Comparison of ENCODE assay signal across 9 mouse cellular contexts in the genomic region with DNA sequence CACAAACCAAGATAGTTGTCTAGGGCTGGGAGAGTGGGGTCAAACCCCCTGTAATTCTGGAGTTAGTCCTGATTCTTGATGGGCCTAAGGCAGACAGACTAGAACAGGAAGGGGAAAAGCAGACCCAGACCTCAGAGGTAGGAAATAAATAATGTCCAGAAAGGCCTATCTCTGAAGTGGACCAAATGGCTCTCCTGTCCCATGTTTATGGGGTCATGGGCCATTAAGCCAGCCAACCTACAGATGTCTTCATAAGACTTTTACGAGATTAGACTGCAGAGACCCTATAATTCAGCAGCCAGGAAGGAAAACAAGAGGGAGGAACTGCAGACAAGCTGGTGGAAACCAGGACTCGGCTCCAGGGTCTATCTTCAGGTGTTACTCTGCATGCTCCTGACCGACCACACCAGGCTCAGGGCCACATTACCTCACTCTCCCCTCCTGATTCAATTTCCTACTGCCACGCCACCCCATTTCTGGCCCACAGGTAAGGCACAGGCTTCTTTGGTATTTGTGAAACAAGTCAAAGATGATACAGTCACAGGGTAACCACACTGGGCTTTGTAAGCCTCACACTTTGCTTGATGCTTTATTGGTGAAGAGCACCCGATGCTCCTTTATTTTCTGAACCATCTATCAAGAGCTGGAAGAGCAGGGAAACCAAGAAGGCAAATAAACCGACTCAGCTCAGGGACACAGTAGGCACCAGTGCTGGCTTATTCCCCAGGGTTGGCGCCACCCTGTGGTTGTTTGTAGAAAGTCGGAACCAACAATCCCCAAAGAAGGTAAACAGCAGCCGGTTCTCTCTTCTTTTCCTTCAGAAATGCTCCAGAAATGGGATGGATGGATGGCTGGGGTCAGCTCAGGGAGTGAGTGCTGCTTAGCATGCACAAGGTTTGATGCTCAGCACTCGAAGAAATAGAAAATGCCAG. TPM values are rescaled to one million over a fixed set of nuclear protein-coding genes. Genes with fewer than 3 reads are reported as not detected.
DNase-seq lines count a peak whose midpoint lies in the region; ATAC-seq and TF ChIP-seq lines count a peak whose summit lies in the region.
"Had no signal": no experiment of that assay in that cellular context is flagged by ENCODE, and none has a peak within 500 bp of the region (broad histone marks: within the 10 kb centered on the region; RNA-seq: fewer than 3 reads in every experiment).

No protein-coding gene starts in this region.

- peaks cover 66% of the 10 kb centered on the region for H3K36me3 ChIP-seq in forebrain, embryonic 10.5 days (replicated peaks)
- peaks cover 33% of the 10 kb centered on the region for H3K36me3 ChIP-seq in forebrain, embryonic 15.5 days
- H3K36me3 ChIP-seq in liver, embryonic 11.5 days (ENCODE audit: control insufficient read depth, insufficient read depth, low read length), result peaks cover 6% of the 10 kb centered on the region
- peaks cover 25% of the 10 kb centered on the region for H3K36me3 ChIP-seq in forebrain, postnatal 0 days (ENCODE audit: insufficient read depth)

- no peak overlapping the region for H3K27ac ChIP-seq in forebrain, embryonic 10.5 days
- H3K27ac ChIP-seq in forebrain, embryonic 15.5 days (replicated peaks), result no peak overlapping the region
- no peak overlapping the region for H3K27ac ChIP-seq in liver, embryonic 11.5 days (ENCODE audit: low read depth, low read length)
- H3K27ac ChIP-seq in forebrain, postnatal 0 days (ENCODE audit: low read depth, low read length), result no peak overlapping the region

- H3K9ac ChIP-seq in forebrain, embryonic 15.5 days (replicated peaks), result no peak overlapping the region
- no peak overlapping the region for H3K9ac ChIP-seq in liver, embryonic 11.5 days (ENCODE audit: low read depth, low read length)
- no peak overlapping the region for H3K9ac ChIP-seq in forebrain, postnatal 0 days

- WGBS in forebrain, embryonic 10.5 days, result 70% methylated on average over 10 of the region's 10 CpGs
- 64% methylated on average over 10 of the region's 10 CpGs for WGBS in forebrain, embryonic 15.5 days
- 59% methylated on average over 10 of the region's 10 CpGs for WGBS in liver, embryonic 11.5 days
- 65% methylated on average over 10 of the region's 10 CpGs for WGBS in forebrain, postnatal 0 days

- H3K4me2 ChIP-seq in forebrain, embryonic 15.5 days (replicated peaks), result no peak overlapping the region
- H3K4me2 ChIP-seq in liver, embryonic 11.5 days, result no peak overlapping the region
- no peak overlapping the region for H3K4me2 ChIP-seq in forebrain, postnatal 0 days (ENCODE audit: low read depth)

- no peak for ATAC-seq in forebrain, embryonic 15.5 days (replicated peaks)
- ATAC-seq in liver, embryonic 11.5 days (replicated peaks; ENCODE audit: low FRiP score), result no peak; the same call in 1 of the 2 replicates
- peak; percentile 71; the same call in 1 of the 2 replicates for ATAC-seq in forebrain, postnatal 0 days
- peak; percentile 78 for ATAC-seq in megakaryocyte progenitor cell, adult 5-6 weeks (replicated peaks; ENCODE audit: poor library complexity)
- ATAC-seq in inflammation-experienced regulatory T-cells, adult 6 months, result no peak

- no peak overlapping the region for H3K4me3 ChIP-seq in forebrain, embryonic 10.5 days
- no peak overlapping the region for H3K4me3 ChIP-seq in forebrain, embryonic 15.5 days
- no peak overlapping the region for H3K4me3 ChIP-seq in liver, embryonic 11.5 days (ENCODE audit: low read depth, low read length)
- H3K4me3 ChIP-seq in forebrain, postnatal 0 days (ENCODE audit: low read depth, low read length), result no peak overlapping the region
- H3K4me3 ChIP-seq: megakaryocyte, embryonic 14.5 days had no signal

- no peaks in the 10 kb centered on the region for H3K27me3 ChIP-seq in forebrain, embryonic 10.5 days (ENCODE audit: poor library complexity, severe bottlenecking)
- no peaks in the 10 kb centered on the region for H3K27me3 ChIP-seq in forebrain, embryonic 15.5 days
- no peaks in the 10 kb centered on the region for H3K27me3 ChIP-seq in liver, embryonic 11.5 days (replicated peaks; ENCODE audit: control insufficient read depth, insufficient read depth, low read length)
- no peaks in the 10 kb centered on the region for H3K27me3 ChIP-seq in forebrain, postnatal 0 days (ENCODE audit: insufficient read depth, low read length)

- H3K4me1 ChIP-seq in forebrain, embryonic 10.5 days, result no peaks in the 10 kb centered on the region
- no peaks in the 10 kb centered on the region for H3K4me1 ChIP-seq in forebrain, embryonic 15.5 days
- no peaks in the 10 kb centered on the region for H3K4me1 ChIP-seq in liver, embryonic 11.5 days (replicated peaks; ENCODE audit: control insufficient read depth, insufficient read depth, low read length)
- no peaks in the 10 kb centered on the region for H3K4me1 ChIP-seq in forebrain, postnatal 0 days (ENCODE audit: insufficient read depth)

- peak; percentile 20 for DNase-seq in forebrain, embryonic 10.5 days (ENCODE audit: extremely low spot score, low spot score)
- DNase-seq in liver (peak; percentile 43), NIH3T3 (ENCODE audit: low read depth) (peak; percentile 74)
- no peak for DNase-seq in liver, embryonic 11.5 days (ENCODE audit: low spot score)
- DNase-seq in forebrain, postnatal 0 days, result peak; percentile 69

- H3K9me3 ChIP-seq in forebrain, embryonic 10.5 days, result no peaks in the 10 kb centered on the region
- H3K9me3 ChIP-seq in forebrain, embryonic 15.5 days, result no peaks in the 10 kb centered on the region
- H3K9me3 ChIP-seq in liver, embryonic 11.5 days (ENCODE audit: control insufficient read depth, low read length), result no peaks in the 10 kb centered on the region
- H3K9me3 ChIP-seq in forebrain, postnatal 0 days (ENCODE audit: low read length), result no peaks in the 10 kb centered on the region
- H3K9me3 ChIP-seq: megakaryocyte, embryonic 14.5 days had no signal

- peak; percentile 79 for TF ChIP-seq CTCF in forebrain, postnatal 0 days (IDR thresholded peaks at IDR 0.05; ENCODE audit: low read depth)

RNA-seq across cellular contexts. Expression of a gene that starts 23.9 kb away (rescaled TPM):
- polyA plus RNA-seq in forebrain, embryonic 10.5 days (2016; fragmentation: Nextera tagmentation; extraction: Ambion mirVana), result 21.7 and 21.8 TPM in 2 replicates
- polyA plus RNA-seq in forebrain, embryonic 15.5 days (2015; fragmentation: Nextera tagmentation; extraction: Ambion mirVana), result 24.7 and 26.8 TPM in 2 replicates
- 12.8 and 13.3 TPM in 2 replicates for polyA plus RNA-seq in liver, embryonic 11.5 days (2014; fragmentation: Nextera tagmentation; extraction: Ambion mirVana)
- 34.0 and 34.4 TPM in 2 replicates for total RNA-seq in forebrain, postnatal 0 days (2014; rRNA removed)
- 14.6 and 18.5 TPM in 2 replicates for polyA plus RNA-seq in forebrain, postnatal 0 days (2015; fragmentation: Nextera tagmentation; extraction: Ambion mirVana)
- 2.1 and 4.5 TPM in 2 replicates for total RNA-seq in megakaryocyte progenitor cell, adult 5-6 weeks (2015)
- 3.8 and 4.2 TPM in 2 replicates for total RNA-seq in megakaryocyte progenitor cell, adult 5-6 weeks (2017)
- polyA plus RNA-seq in inflammation-experienced regulatory T-cells, adult 6 months (2017; shearing (Covaris generic)), result 1 to 10 TPM; 3.8 to 7.3 (median 6.4) TPM

RNA-seq across cellular contexts. Expression of a gene that starts 48.8 kb away (rescaled TPM):
- 212 and 221 TPM in 2 replicates for polyA plus RNA-seq in forebrain, embryonic 10.5 days (2016; fragmentation: Nextera tagmentation; extraction: Ambion mirVana)
- polyA plus RNA-seq in forebrain, embryonic 15.5 days (2015; fragmentation: Nextera tagmentation; extraction: Ambion mirVana), result 134 and 139 TPM in 2 replicates
- 116 and 126 TPM in 2 replicates for polyA plus RNA-seq in liver, embryonic 11.5 days (2014; fragmentation: Nextera tagmentation; extraction: Ambion mirVana)
- 139 and 181 TPM in 2 replicates for total RNA-seq in forebrain, postnatal 0 days (2014; rRNA removed)
- polyA plus RNA-seq in forebrain, postnatal 0 days (2015; fragmentation: Nextera tagmentation; extraction: Ambion mirVana), result 74.1 and 90.4 TPM in 2 replicates
- total RNA-seq in megakaryocyte progenitor cell, adult 5-6 weeks (2015), result 112 and 119 TPM in 2 replicates
- total RNA-seq in megakaryocyte progenitor cell, adult 5-6 weeks (2017), result 194 and 261 TPM in 2 replicates
- polyA plus RNA-seq in inflammation-experienced regulatory T-cells, adult 6 months (2017; shearing (Covaris generic)), result 10 to 100 TPM; 21.7 to 48.8 (median 23.8) TPM

RNA-seq across cellular contexts. Expression of a gene that starts 49.4 kb away (rescaled TPM):
- polyA plus RNA-seq in forebrain, embryonic 10.5 days (2016; fragmentation: Nextera tagmentation; extraction: Ambion mirVana), result 1,920 and 1,979 TPM in 2 replicates
- 995 and 1,028 TPM in 2 replicates for polyA plus RNA-seq in forebrain, embryonic 15.5 days (2015; fragmentation: Nextera tagmentation; extraction: Ambion mirVana)
- 917 and 938 TPM in 2 replicates for polyA plus RNA-seq in liver, embryonic 11.5 days (2014; fragmentation: Nextera tagmentation; extraction: Ambion mirVana)
- total RNA-seq in forebrain, postnatal 0 days (2014; rRNA removed), result 205 and 270 TPM in 2 replicates
- 653 and 670 TPM in 2 replicates for polyA plus RNA-seq in forebrain, postnatal 0 days (2015; fragmentation: Nextera tagmentation; extraction: Ambion mirVana)
- total RNA-seq in megakaryocyte progenitor cell, adult 5-6 weeks (2015), result 700 and 701 TPM in 2 replicates
- 1,324 and 1,596 TPM in 2 replicates for total RNA-seq in megakaryocyte progenitor cell, adult 5-6 weeks (2017)
- 100 to 1,000 TPM; 360 to 441 (median 366) TPM for polyA plus RNA-seq in inflammation-experienced regulatory T-cells, adult 6 months (2017; shearing (Covaris generic))

Comparison
In these comparisons a context has a peak if more than half of its experiments do, and no peak if none do; other contexts are left out.
1. ATAC-seq: peak in forebrain, postnatal 0 days (single experiment) and megakaryocyte progenitor cell, adult 5-6 weeks (single experiment); none in forebrain, embryonic 15.5 days (single experiment), liver, embryonic 11.5 days (single experiment) and inflammation-experienced regulatory T-cells, adult 6 months (single experiment).